18 mouse cellular contexts compared by ENCODE assay signal in genomic region chr4:136401806-136402205, GRCm38 (mm10). TPM values are rescaled to one million over a fixed set of nuclear protein-coding genes. Genes with fewer than 3 reads are reported as not detected.
"Had no signal": no experiment of that assay in that cellular context is flagged by ENCODE, and none has a peak within 500 bp of the region (broad histone marks: within the 10 kb centered on the region; RNA-seq: fewer than 3 reads in every experiment).

No protein-coding gene starts in this region.

- H3K9me3 ChIP-seq: lung, embryonic 15.5 days; megakaryocyte, embryonic 14.5 days; midbrain, embryonic 13.5 days; midbrain, embryonic 15.5 days; neural tube, embryonic 12.5 days; stomach, embryonic 15.5 days had no signal

- DNase-seq: lung, adult 2 months; lung, postnatal 14 days; lung, postnatal 36 days; right cerebral cortex, postnatal 14 days; thymus, adult 2 months; thymus, postnatal 36 days had no signal

- H3K4me3 ChIP-seq: lung, embryonic 15.5 days; megakaryocyte, embryonic 14.5 days; midbrain, embryonic 13.5 days; midbrain, embryonic 15.5 days; neural tube, embryonic 12.5 days; stomach, embryonic 15.5 days had no signal

- H3K36me3 ChIP-seq: lung, embryonic 15.5 days; midbrain, embryonic 13.5 days; midbrain, embryonic 15.5 days; neural tube, embryonic 12.5 days; stomach, embryonic 15.5 days had no signal

- H3K27me3 ChIP-seq: lung, embryonic 15.5 days; midbrain, embryonic 13.5 days; midbrain, embryonic 15.5 days; neural tube, embryonic 12.5 days; stomach, embryonic 15.5 days had no signal

- ATAC-seq: lung, postnatal 0 days; midbrain, embryonic 13.5 days; midbrain, embryonic 15.5 days had no signal

- H3K4me1 ChIP-seq: lung, embryonic 15.5 days; megakaryocyte, embryonic 14.5 days; midbrain, embryonic 13.5 days; neural tube, embryonic 12.5 days; stomach, embryonic 15.5 days had no signal

RNA-seq across cellular contexts. Expression of gene Htr1d, which starts 21.5 kb away (rescaled TPM):
- total RNA-seq: megakaryocyte progenitor cell, adult 5-6 weeks; monocyte, adult 5-6 weeks; neutrophil, adult 5-6 weeks had no signal
- polyA plus RNA-seq: lung, adult 2 months; lung, embryonic 15.5 days; macrophage; spleen, adult 2 months had no signal
